Mouse (Mus musculus) lung, postnatal 36 days (tissue): ENCODE measurements around the gene Cmip.

Experiments used
- DNase-seq: peaks from one replicate; pipeline ENCODE4 v3.0.0; 2022; ENCODE audit warnings: mixed read lengths

Gene Cmip

DNA sequence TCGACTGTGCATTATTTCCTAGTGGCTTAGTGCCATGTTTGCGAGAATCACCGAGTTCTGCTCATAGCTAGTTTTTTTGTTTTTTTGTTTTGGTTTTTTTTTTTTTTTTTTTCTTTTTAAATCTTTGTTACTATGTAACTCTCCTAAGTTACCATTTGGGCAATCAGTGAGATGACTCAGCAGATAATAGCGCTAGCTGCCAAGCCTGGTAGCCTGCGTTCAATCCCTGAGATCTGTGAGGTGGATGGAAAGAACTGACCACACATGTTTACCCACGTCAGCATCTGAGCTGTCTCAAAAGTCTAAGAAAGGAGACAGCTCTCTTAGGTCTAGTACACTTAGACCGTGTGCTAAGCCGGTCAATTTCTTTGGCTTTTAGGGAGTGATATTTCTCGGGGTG, 71.9 kb downstream of the Cmip start:
- no peak for DNase-seq

DNA sequence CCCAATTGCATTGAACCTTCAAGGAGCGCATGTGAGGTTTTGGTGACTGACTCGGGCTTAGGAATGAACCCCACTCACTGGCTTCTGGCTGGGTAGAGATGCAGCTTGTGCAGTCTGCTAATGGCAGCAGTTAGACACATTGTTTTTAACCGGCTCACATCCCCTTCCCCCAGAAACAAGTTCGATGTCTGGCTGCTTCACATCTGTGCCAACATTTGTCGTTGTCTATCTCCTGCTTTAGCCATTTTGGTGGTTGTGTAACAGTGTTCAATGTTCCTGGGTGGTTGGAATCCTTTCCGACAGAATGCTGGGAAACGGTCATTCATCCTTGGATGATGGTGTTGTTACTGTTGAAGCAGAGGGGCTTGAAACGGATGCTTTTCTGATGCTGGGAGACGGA, 72.3 kb downstream of the Cmip start:
- DNase-seq, result no peak

DNA sequence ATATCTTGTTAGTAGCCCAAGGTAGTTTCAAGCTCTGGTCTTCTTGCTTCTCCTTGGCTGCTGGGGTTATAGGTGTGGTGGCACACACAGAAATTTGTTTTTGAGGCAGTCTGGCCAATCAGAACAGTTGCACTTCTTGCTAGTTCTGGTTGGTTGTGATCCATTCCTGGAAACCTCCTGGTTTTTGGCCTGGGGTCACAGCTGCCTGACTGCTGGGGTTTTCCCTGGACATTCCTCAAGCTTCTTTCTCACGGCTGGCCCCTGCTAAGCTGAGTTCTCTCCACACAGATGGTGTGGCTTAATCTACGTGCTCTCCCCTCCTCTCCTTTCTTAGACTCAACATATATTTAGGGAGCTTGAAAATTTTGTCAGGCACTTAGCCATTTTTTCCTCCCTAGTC, 73.0 kb downstream of the Cmip start:
- no peak for DNase-seq

DNA sequence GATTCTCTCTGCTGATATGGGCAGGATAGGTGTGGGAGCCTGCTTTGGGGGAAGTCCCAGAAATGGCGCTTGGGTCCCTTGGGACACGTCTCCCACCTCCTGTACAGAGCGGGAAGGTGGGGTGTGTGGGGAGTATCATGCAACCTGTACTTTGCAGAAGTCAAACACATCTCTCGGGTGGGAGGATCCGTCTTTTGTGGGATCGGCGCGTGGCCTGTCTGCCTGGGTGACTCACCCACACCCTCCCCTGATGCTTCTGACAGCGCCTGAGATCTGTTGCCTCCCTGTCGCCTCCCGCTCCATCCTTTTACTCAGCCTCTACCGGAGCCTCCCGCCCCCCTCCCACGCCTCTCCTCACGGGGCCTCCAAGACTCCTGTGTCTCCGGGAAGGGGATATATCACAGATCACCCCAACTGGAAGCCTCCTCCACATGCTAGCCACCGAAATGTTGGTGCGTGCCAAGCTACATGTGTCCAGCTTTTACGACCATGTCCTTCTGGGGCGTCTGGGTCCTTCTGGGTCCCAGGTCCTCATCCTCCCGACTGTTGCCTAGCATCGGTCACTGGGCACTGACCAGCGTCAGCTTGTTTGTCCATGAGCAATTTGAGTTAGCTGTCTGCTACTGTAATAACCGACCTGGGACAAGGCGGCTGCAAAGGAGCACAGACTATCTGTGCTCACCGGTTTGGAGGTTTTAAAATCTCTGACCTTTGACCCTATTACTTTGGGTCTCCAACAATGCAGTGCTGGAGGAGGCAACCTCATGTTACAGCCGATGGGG, 75.6 kb downstream of the Cmip start:
- no peak for DNase-seq

DNA sequence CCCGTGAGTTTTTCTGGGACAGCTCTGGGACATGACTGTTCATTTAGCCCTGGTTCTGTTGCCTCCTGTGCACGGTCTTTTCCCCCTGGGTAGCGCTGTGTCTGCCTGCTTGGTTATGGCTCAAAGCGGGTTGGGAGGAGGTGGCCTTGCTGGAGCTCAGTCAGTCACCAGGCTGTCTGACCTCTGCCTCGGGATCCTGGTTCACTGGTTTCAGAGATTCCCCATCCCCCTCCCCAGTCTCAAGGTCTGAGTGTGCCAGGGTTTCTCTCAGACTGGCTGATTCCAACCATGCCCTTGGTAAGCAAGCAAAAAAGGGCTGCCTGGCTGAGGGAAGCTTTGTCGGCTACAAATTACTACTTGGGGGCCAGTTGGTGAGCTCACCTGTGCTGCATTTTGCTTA, 76.8 kb downstream of the Cmip start:
- DNase-seq, result no peak

DNA sequence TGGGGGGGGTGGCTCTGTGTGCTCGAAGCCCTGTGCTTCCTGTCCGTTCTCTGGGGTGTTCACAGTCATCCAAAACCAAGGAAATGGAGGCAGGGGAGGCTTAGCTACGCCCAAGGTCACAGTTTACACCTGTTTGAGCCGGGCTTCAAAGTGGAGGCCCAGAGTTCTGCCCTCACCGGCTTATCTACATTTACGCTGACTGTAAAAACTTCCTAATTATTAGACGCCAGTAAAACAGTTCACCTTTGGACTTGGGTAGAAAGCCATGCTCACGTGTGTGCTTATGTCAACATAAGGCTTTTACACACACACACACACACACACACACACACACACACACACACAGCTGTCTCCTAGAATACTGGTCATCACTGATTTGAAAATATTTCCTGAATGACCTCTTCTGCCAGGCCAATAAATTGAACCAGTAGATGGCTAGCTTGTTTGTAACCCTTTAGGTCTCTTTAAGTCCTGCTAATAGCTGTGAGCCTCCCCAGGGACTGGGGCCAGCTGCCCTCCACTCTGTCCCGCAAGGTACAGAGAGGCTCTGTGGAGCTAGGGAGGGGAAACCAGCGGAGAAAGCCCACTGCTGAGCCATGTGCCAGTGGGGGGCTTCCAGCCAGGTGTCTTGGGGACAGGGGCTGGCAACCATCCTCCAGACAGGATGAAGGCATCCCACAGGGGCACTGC, 77.3 kb downstream of the Cmip start:
- no peak for DNase-seq

DNA sequence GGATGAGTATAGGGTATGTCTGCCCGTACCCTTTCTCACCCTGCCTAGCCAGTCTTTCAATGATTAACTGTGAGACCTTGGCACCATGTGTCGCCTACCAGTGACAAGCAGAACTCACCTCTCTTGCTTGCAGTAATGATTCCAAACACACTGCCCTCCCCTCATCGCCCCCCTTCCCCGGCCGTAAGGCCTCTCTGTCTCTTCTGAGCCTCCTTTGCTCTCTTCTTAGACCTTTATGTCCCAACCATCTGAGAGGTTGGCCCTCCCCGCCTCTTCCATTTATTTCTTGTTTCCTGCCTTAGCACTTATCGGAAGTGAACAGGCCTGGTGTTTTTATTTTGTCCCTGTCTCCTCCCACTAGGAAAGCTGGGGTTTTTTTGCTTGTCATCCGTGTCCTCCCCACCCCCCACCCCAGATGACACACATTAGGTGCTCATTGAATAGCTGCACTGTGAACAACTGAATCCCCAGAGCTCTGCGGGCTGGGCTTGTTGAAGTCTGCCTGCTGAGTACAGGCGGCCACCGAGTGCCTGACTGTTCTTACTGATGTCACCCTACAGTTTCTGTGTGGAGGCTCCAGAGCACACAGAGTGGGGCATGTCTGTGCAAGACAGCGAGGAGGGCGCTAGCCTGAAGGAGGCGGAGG, 78.0 kb downstream of the Cmip start:
- peak; percentile 45 for DNase-seq

DNA sequence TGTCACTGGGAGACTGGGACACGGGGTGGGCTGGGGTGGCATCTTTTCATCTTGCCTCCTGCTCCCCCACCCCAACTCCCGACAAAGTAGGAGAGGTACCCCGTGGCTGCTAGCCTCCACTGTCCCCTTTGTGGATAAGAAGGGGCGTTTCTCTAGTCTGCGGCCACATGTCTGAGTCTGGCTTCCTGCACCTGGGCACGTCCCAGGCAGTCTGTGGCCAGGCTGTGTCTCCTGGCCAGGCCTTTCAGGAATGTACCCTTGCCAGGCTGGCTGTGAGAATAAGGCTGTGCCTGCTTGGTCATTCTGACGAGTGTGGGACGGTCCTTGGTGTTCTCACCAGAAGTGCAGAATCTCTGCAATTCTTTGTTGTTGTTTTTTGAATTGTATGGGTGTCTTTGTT, 78.6 kb downstream of the Cmip start:
- DNase-seq, result no peak

DNA sequence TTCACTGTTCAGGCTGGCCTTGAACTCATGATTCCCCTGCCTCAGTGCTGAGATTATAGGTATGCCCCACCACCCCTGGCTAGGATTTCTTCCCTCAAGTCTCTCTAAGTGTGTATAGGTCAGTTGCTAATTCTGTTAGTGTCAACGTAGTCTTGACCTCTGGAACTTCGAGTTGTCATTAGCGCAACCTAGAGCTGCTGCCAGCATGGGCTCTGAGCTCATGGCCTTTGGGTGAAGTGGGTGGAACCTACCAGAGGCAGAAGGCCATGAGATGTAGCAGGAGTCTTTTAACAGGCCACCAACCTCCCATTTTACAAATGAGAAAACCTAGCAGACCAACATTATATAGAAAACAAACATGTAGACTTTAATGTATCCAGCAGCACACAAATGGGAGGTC, 80.3 kb downstream of the Cmip start:
- no peak for DNase-seq

DNA sequence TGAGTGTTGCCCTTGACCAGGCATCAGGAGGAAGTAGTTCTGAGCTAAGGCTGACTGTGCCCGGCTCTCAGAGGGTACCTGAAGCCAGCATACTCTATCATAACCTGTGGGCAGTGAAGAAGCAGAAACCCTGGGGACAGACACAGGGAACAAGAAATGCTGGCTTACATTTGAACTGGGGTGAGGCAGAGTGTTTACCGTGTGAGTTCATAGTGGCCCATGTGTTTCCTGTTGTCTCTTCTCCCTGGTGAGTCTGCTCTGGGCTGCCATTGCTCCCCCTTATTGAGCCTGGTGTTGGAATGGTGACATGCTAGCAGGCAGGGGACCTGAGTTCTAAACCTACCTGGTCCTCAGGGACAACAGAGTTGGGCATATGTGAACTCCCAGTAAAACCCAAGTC, 81.8 kb downstream of the Cmip start:
- no peak for DNase-seq

DNA sequence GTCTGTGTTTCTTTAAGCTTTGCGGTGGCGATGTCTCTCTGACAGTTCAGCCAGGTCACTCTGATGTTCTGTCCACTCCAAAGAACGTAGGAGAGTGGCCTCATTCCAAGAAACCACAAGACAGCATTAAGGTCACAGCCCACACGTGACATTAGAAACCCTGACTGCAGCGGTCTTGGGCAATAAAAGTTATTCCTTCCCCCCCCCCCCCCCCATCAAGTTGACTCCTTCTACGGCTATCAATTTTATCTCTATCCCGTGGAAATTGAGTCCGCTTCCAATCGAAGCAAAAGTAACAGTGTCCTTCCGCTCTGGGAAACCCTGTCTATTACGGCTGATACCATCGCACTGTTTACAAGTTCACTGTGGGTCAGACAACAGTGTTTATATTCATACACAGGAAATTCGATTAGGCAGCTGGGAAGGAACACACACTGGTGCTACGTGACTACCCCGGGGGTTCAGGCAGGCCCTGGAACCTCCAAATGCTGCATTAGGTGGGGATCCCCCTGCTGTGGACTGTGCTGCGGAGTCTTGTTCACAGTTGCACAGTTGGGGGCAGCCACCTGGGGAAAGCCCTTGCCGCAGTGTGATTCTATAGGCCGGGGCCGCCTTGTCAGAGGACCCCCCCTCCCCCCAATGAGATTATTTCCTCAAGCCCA, 82.6 kb downstream of the Cmip start:
- peak; percentile 83 for DNase-seq

DNA sequence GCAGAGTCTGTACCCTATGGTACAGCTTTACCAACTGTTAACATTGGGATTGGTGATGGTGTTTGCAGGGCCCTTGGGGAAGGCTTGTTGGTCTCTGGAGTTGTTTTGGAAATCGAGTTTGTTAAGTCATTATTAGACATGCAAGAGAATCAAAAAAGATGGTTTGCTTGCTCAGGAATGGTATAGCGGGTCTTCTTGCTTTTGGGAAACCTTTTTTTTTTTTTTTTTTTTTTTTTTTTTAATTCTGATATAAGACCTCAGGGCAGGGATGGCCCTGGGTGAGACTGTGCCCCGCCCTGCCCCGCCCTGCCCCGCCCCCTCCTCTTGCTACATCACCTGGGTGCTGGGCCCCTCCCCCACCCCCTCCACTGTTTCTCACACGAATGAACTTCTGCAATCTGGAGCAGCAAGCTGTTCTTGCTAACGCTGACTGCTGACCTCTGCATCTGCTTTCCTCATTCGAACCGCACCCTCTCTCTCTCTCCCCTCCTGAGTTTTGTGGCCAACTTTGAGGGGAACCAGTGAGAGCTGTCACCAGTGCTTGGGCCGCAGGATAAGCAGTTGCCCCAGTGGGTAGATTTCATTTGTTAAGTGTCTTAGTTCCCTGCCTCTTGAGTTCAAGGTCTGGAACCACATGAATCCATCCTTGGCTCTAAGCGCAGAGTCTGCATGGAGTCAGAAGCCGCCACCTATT, 83.2 kb downstream of the Cmip start:
- peak; percentile 73 for DNase-seq

DNA sequence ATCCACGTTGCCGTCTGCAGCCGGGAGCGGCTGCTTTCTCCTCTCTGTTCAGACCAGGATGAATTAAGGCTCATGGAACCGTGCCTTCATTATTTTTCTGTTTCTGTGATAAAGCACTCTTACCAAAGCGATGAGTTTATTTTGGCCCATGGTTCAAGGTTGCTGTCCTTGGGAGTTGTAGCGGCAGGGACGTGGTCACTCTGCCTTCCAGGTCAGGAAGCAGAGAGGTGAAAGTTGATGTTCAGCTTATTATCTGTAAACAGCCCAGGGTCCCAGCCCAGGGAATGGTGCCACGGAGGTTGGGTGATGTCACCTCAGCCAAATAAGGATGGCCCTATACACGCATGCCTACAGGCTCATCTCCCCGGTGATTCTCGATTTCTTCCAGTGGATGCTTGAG, 83.9 kb downstream of the Cmip start:
- DNase-seq, result no peak

DNA sequence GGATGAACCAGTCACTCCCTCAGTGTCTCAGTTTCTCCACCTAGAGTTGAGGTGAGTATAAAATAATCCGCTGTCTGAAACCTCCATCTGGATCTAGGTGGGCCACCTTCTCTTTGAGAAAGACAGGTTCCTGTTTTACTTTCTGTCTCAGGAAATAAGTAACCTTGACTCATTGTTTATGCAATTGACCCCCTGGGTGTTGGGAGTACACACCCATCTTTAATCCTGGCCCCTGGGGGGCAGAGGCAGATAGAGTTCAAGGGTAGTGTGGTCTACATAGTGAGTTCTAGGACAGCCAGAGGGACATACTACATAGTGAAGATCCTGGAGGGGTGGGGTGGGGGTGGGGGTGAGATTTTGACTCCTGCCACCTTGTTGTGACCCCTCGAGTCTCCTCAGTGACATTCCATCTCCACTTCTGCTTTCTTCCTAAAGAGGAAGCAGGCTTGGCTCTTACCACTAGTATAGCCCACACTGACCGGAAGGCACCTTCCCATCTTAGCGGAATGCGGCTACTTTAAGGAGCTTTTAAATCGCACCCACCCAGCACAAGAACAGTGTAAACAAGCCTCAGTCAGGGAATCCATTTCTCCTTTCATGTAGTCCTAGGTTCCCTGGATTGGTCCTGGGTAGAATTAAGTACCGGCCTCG, 86.0 kb downstream of the Cmip start:
- DNase-seq, result peak; percentile 46

DNA sequence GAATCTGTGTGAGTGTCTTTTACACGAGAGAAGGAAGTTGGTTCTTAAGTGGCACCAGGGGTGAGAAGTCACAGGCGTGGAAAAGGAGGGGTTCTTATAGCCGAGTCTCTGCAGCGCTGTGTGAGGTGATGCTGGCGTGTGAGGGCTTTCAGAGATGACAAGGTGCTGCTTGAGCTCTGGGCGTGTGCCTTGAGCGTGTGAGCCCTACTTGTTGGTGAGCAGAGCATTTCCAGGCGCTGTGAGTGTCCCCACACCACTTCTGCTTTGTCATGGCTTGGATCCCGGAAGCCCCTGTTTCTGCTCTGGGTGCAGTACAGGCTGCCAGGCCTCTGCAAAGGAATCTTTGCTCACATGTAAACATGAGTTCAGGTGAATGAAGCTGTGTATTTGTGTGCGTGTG, 86.6 kb downstream of the Cmip start:
- DNase-seq, result no peak

DNA sequence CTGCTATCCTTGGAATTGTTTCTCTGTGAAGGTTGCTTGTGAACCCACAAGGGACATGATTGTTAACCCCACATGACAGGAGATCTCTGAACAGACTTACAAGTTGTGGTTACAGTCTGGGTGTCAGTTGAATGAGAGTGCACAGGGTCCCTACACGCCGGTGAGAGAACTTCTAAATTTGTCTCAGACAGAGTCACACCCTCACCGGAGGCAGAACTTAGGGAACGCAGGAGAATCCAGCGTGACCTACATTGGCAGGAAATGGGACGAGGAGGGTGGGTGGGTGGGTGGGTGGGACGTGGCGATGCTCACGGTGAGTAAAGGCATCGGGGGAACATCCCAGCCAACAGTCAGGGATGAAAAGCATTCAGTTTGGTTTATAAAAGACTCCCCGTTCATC, 88.0 kb downstream of the Cmip start:
- DNase-seq, result no peak

DNA sequence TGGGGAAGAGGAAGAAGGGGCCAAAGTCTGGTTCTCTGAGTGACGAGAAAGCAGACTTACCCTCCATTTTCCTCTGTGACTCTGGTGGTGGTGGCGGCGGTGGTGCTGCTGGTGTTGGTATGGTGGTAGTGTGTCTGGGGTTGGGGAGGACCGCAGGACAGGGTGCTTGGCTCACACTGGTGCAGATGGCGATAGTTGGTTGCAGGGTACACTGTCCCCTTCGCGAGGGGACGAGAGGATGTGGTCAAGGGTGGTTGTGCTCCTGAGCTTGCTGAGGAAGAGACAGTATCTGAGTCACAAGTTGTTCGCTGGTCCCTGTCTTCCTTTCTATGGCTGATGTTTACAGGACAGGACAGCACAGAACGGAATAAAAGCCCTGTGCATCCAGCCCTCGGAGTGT, 88.5 kb downstream of the Cmip start:
- no peak for DNase-seq

DNA sequence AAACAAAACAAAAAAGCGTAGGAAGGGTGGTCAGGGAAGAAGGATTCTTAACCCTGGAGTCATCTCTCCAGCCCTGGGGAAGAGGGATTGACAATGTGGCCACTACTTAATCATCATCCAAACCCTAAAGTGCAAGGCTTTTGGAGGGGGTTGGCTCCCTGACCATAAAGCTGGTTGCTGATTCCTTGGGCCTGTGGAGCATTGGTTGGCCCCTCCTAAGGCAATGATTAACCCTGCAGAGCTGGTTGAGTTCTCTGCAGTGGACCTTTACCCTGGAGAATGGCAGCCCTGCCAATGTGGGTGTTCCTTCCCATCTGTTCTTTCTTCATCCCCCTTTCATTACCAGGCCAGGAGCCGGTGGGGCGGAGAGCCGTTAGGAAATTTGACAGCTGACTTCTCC, 90.7 kb downstream of the Cmip start:
- no peak for DNase-seq

DNA sequence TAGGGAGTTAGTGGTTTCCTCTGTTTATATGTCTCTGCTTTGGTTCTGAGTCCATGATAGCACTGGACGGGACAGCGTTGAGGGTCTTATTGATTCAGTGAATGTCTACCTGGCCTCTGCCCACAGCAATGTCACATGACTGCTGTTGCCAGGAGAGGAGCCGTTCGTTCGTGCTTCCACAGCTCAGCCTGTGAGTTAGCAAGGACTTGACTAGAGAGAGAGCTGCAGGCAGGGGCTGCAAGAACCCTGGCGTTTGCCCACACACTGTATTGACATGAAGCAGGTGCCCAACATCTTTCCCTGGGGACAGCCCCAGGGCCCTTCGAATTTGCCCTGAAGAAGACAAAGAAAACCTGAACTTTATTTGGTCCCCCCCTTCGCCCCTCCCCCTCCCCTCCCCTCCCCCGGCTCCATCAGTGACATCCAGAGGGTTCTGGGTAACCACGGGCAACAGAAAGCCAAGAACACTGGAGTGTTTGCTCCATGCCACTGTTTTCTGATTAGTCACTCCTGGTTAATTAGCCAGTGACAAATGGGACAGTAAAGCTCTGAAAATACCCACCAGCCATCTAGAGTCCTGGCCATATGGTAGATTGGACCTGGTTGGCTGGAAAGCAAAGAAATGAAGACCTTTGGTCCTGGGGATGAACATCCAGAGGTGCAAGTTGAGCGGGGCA, 92.0 kb downstream of the Cmip start:
- DNase-seq, result no peak

DNA sequence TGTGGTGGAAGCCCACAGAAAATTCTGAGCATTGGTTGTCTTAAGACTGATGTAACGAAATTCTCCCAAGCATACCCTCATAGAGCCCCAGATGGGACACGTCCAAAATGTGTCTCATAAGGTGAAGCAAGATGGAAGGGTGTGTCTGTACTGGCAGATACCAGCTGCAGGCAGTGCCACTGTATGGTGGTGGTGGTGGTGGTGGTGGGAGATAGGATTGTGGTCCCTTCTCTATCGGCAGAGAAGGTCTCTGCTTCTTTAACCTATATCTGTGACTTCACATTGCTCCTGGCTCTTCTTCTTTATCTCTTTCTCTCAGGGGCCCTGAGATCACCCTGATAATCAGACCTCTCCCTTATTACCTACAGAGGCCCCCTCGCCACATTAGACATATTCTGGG, 92.7 kb downstream of the Cmip start:
- no peak for DNase-seq

DNA sequence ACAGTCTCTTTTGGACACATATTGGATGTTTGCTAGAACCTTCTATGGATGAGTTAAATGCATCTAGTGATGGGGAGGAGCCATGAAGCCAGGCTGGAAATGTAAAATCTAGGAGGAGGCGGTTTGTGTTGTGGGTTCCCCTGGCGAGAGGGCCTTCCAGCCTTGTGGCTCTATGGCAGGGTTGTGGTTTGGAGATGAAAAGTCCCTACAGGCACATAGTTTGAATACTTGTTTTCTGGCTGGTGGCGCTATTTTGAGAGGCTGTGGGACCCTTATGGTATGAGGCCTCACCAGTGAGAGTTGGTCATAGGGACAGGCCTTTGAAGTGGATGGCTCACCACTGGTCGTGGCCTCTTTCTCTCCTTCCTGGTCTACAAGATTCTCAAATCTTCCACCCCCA, 95.2 kb downstream of the Cmip start:
- no peak for DNase-seq
